Mouse (Mus musculus) heart, postnatal 4 days (tissue): ENCODE data around the gene Nhlrc2. TPM values are rescaled to one million over a fixed set of nuclear protein-coding genes. Genes with fewer than 3 reads are reported as not detected.

Experiments used
- DNase-seq: peaks from one replicate; pipeline ENCODE4 v3.0.0; 2021
- total RNA-seq, 2 experiments: library from RNA; stranded (reverse); gene quantifications; 2 replicates each; pipeline ENCODE4 v1.2.3; 2021

Nhlrc2 gene
- total RNA-seq, 2 experiments from 2014 or later = 29.1 to 31.4 TPM

GRCm38 (mm10) chr19:56627881-56628472 lies 79.9 kb downstream of the Nhlrc2 start:
- DNase-seq = no peak

- DNase-seq = no peak
Observed at GRCm38 (mm10) chr19:56629647-56630046, 81.6 kb downstream of the Nhlrc2 start.

- DNase-seq = no peak
Observed at GRCm38 (mm10) chr19:56631017-56631416, 83.0 kb downstream of the Nhlrc2 start.

- DNase-seq = peak; percentile 50
Observed at GRCm38 (mm10) chr19:56631451-56631901, 83.4 kb downstream of the Nhlrc2 start.

- no peak for DNase-seq
Observed at GRCm38 (mm10) chr19:56637035-56637683, 89.1 kb downstream of the Nhlrc2 start.

- DNase-seq = no peak
Observed at GRCm38 (mm10) chr19:56637684-56638049, 89.6 kb downstream of the Nhlrc2 start.

- no peak for DNase-seq
Observed at GRCm38 (mm10) chr19:56647451-56648120, 99.5 kb downstream of the Nhlrc2 start.

GRCm38 (mm10) chr19:56651262-56651661 lies 103.2 kb downstream of the Nhlrc2 start:
- DNase-seq = no peak

GRCm38 (mm10) chr19:56652034-56652962 lies 104.2 kb downstream of the Nhlrc2 start:
- DNase-seq = peak; percentile 59

Other genes with a start within 250 kb of the Nhlrc2 start
- 100 to 1,000 TPM; 261 to 291 TPM for gene Nrap, start 158.2 kb upstream of the Nhlrc2 start, total RNA-seq
- gene Casp7, start 151.1 kb upstream of the Nhlrc2 start, total RNA-seq = 10 to 100 TPM; 26.1 to 26.4 TPM
- under 1 TPM; 0.62 to 0.65 TPM for gene Plekhs1, start 86.6 kb upstream of the Nhlrc2 start, total RNA-seq
- gene Dclre1a, start within 50 bp of the Nhlrc2 start, total RNA-seq = 10 to 100 TPM; 10.9 to 11.3 TPM
- 10 to 100 TPM; 30.3 to 33.8 TPM for gene Adrb1, start 173.9 kb downstream of the Nhlrc2 start, total RNA-seq